Mouse (Mus musculus): ENCODE data around the gene Esr1. TPM values are rescaled to one million over a fixed set of nuclear protein-coding genes. Genes with fewer than 3 reads are reported as not detected.

Esr1 gene
- total and polyA plus RNA-seq, 2 experiments, result 12.2 to 30.3 TPM

GRCm38 (mm10) chr10:4830592-4830991 lies 219.2 kb downstream of the Esr1 start:
- H3K36me3 ChIP-seq (ENCODE audit: control insufficient read depth, insufficient read depth, low read length), result no peaks in the 10 kb centered on the region
- no peaks in the 10 kb centered on the region for H3K4me1 ChIP-seq (ENCODE audit: control insufficient read depth, insufficient read depth, low read length)
- no peak overlapping the region for H3K27ac ChIP-seq (replicated peaks; ENCODE audit: insufficient read depth, low read depth, low read length)
- no peaks in the 10 kb centered on the region for H3K27me3 ChIP-seq (ENCODE audit: control insufficient read depth, insufficient read depth, low read length)
- no peak overlapping the region for H3K9ac ChIP-seq (ENCODE audit: low read depth, low read length)
- TF ChIP-seq CTCF (IDR thresholded peaks at IDR 0.05; ENCODE audit: low read depth, low read length), result no peak
- no peak for TF ChIP-seq POLR2A (IDR thresholded peaks at IDR 0.05; ENCODE audit: extremely low read depth, insufficient read depth, low read length)
- DNase-seq (ENCODE audit: extremely low read depth, low read depth, low spot score), result no peak
- no peak overlapping the region for H3K4me3 ChIP-seq (ENCODE audit: insufficient read depth, low read depth, low read length)
- no peaks in the 10 kb centered on the region for H3K79me2 ChIP-seq (ENCODE audit: control insufficient read depth, insufficient read depth, low read length)
- WGBS, result 91% methylated on average over 6 of the region's 6 CpGs

- Histone ChIP-seq H3K79me2 (ENCODE audit: control insufficient read depth, insufficient read depth, low read length) (no peaks in the 10 kb centered on the region), H3K27me3 (ENCODE audit: control insufficient read depth, insufficient read depth, low read length) (no peaks in the 10 kb centered on the region), H3K4me1 (ENCODE audit: control insufficient read depth, insufficient read depth, low read length) (no peaks in the 10 kb centered on the region), H3K36me3 (ENCODE audit: control insufficient read depth, insufficient read depth, low read length) (no peaks in the 10 kb centered on the region), H3K27ac (replicated peaks; ENCODE audit: insufficient read depth, low read depth, low read length) (no peak overlapping the region), H3K9ac (ENCODE audit: low read depth, low read length) (no peak overlapping the region), H3K4me3 (ENCODE audit: insufficient read depth, low read depth, low read length) (no peak overlapping the region)
- TF ChIP-seq POLR2A (IDR thresholded peaks at IDR 0.05; ENCODE audit: extremely low read depth, insufficient read depth, low read length), result no peak
- TF ChIP-seq CTCF (IDR thresholded peaks at IDR 0.05; ENCODE audit: low read depth, low read length), result no peak
- no peak for DNase-seq (ENCODE audit: extremely low read depth, low read depth, low spot score)
- WGBS, result 93% methylated on average over 4 of the region's 4 CpGs
Observed at GRCm38 (mm10) chr10:4838099-4838498, 226.7 kb downstream of the Esr1 start.

- Histone ChIP-seq H3K9ac (ENCODE audit: low read depth, low read length) (no peak overlapping the region), H3K27me3 (ENCODE audit: control insufficient read depth, insufficient read depth, low read length) (no peaks in the 10 kb centered on the region), H3K4me3 (ENCODE audit: insufficient read depth, low read depth, low read length) (no peak overlapping the region), H3K79me2 (ENCODE audit: control insufficient read depth, insufficient read depth, low read length) (no peaks in the 10 kb centered on the region; the same call in 1 of the 2 replicates), H3K27ac (replicated peaks; ENCODE audit: insufficient read depth, low read depth, low read length) (no peak overlapping the region), H3K36me3 (ENCODE audit: control insufficient read depth, insufficient read depth, low read length) (no peaks in the 10 kb centered on the region), H3K4me1 (ENCODE audit: control insufficient read depth, insufficient read depth, low read length) (no peaks in the 10 kb centered on the region)
- TF ChIP-seq POLR2A (IDR thresholded peaks at IDR 0.05; ENCODE audit: extremely low read depth, insufficient read depth, low read length) (no peak), CTCF (IDR thresholded peaks at IDR 0.05; ENCODE audit: low read depth, low read length) (no peak)
- DNase-seq (ENCODE audit: extremely low read depth, low read depth, low spot score), result no peak
Observed at GRCm38 (mm10) chr10:4841039-4841438, 229.6 kb downstream of the Esr1 start.

- 88% methylated on average over 2 of the region's 2 CpGs for WGBS
- no peaks in the 10 kb centered on the region; the same call in 1 of the 2 replicates for H3K79me2 ChIP-seq (ENCODE audit: control insufficient read depth, insufficient read depth, low read length)
- no peaks in the 10 kb centered on the region for H3K27me3 ChIP-seq (ENCODE audit: control insufficient read depth, insufficient read depth, low read length)
Observed at GRCm38 (mm10) chr10:4847523-4847922, 236.1 kb downstream of the Esr1 start.

DNA sequence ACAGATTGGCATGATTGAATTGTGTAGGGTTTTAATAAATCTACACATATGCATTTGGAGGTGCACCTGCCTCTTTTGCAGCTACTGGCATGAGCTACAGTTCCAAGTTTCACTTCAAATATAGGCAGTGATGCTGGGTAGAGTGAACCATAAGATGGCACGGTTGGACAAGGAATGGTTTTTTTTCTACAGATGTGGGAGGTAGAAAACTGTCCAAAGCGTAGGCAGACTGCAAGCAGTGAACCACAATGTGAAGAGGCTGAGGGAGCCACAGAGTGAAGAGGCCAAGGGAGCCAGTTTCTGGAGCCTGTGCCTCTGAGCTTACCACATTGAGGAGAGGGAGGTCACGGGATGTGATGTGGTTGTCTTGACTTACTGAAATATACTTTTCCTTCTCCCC lies 238.5 kb downstream of the Esr1 start:
- WGBS, result 93% methylated on average over 3 of the region's 3 CpGs

More at GRCm38 (mm10) chr10:4847523-4847922, 236.1 kb downstream of the Esr1 start:
- Histone ChIP-seq H3K4me1 (ENCODE audit: control insufficient read depth, insufficient read depth, low read length) (no peaks in the 10 kb centered on the region), H3K27ac (replicated peaks; ENCODE audit: insufficient read depth, low read depth, low read length) (no peak overlapping the region), H3K4me3 (ENCODE audit: insufficient read depth, low read depth, low read length) (no peak overlapping the region), H3K36me3 (ENCODE audit: control insufficient read depth, insufficient read depth, low read length) (no peaks in the 10 kb centered on the region), H3K9ac (ENCODE audit: low read depth, low read length) (no peak overlapping the region)
- no peak for DNase-seq (ENCODE audit: extremely low read depth, low read depth, low spot score)
- TF ChIP-seq POLR2A (IDR thresholded peaks at IDR 0.05; ENCODE audit: extremely low read depth, insufficient read depth, low read length) (no peak), CTCF (IDR thresholded peaks at IDR 0.05; ENCODE audit: low read depth, low read length) (no peak)

DNA sequence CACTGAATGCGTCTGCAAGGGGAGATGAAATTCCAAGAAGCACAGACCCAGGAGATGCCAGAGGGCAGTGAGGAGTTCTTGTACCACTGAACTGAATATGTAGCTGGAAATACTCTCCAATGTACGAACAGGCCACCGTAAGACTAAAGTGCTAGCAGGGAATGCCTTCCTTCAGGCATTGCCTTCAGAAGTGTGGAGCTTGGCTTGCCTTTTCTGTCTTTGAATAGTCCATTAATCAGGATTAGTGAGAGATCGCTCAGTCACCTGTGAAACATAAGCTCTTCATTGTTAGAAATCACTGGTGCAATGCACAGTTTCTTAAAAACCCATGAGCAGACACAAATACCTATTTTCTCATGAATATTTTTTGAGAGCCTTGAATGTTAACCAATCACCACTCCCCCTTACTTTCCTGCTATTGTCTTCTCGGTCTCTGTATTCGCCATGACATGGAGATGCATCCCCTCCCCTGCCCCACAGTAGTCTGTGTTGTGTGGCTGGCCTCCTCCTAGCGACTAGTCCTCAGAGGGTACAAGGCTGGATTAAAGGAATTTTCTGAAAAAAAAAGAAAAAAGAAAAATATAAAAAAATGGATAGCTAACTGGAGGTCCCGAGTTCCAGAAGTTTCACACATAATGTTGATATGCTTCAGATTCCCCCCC lies 263.8 kb downstream of the Esr1 start:
- no peaks in the 10 kb centered on the region for H3K27me3 ChIP-seq (ENCODE audit: control insufficient read depth, insufficient read depth, low read length)
- WGBS, result 89% methylated on average over 8 of the region's 8 CpGs
- no peaks in the 10 kb centered on the region for H3K36me3 ChIP-seq (ENCODE audit: control insufficient read depth, insufficient read depth, low read length)
- no peaks in the 10 kb centered on the region for H3K79me2 ChIP-seq (ENCODE audit: control insufficient read depth, insufficient read depth, low read length)
- TF ChIP-seq CTCF (IDR thresholded peaks at IDR 0.05; ENCODE audit: low read depth, low read length) (no peak), POLR2A (IDR thresholded peaks at IDR 0.05; ENCODE audit: extremely low read depth, insufficient read depth, low read length) (no peak)
- H3K4me1 ChIP-seq (ENCODE audit: control insufficient read depth, insufficient read depth, low read length), result peaks cover 2% of the 10 kb centered on the region; the same call in 1 of the 2 replicates
- no peak for DNase-seq (ENCODE audit: extremely low read depth, low read depth, low spot score)
- H3K4me3 ChIP-seq (ENCODE audit: insufficient read depth, low read depth, low read length), result no peak overlapping the region
- no peak overlapping the region for H3K9ac ChIP-seq (ENCODE audit: low read depth, low read length)
- no peak overlapping the region for H3K27ac ChIP-seq (replicated peaks; ENCODE audit: insufficient read depth, low read depth, low read length)

More for the DNA sequence above, 238.5 kb downstream of the Esr1 start:
- Histone ChIP-seq H3K4me3 (ENCODE audit: insufficient read depth, low read depth, low read length) (no peak overlapping the region), H3K27me3 (ENCODE audit: control insufficient read depth, insufficient read depth, low read length) (no peaks in the 10 kb centered on the region), H3K27ac (replicated peaks; ENCODE audit: insufficient read depth, low read depth, low read length) (no peak overlapping the region), H3K9ac (ENCODE audit: low read depth, low read length) (no peak overlapping the region), H3K36me3 (ENCODE audit: control insufficient read depth, insufficient read depth, low read length) (no peaks in the 10 kb centered on the region), H3K4me1 (ENCODE audit: control insufficient read depth, insufficient read depth, low read length) (no peaks in the 10 kb centered on the region), H3K79me2 (ENCODE audit: control insufficient read depth, insufficient read depth, low read length) (no peaks in the 10 kb centered on the region; the same call in 1 of the 2 replicates)
- DNase-seq (ENCODE audit: extremely low read depth, low read depth, low spot score), result no peak
- TF ChIP-seq CTCF (IDR thresholded peaks at IDR 0.05; ENCODE audit: low read depth, low read length) (no peak), POLR2A (IDR thresholded peaks at IDR 0.05; ENCODE audit: extremely low read depth, insufficient read depth, low read length) (no peak)
